25 mouse cellular contexts compared by ENCODE assay signal in genomic region chr3:104389449-104389848, GRCm38 (mm10).
"Had no signal": no experiment of that assay in that cellular context is flagged by ENCODE, and none has a peak within 500 bp of the region (broad histone marks: within the 10 kb centered on the region; RNA-seq: fewer than 3 reads in every experiment).

No protein-coding gene starts in this region.

- H3K4me2 ChIP-seq: heart, embryonic 11.5 days; heart, embryonic 12.5 days; heart, embryonic 13.5 days; heart, embryonic 15.5 days; hindbrain, embryonic 12.5 days; hindbrain, embryonic 13.5 days; hindbrain, embryonic 14.5 days; hindbrain, embryonic 15.5 days; intestine, embryonic 15.5 days; kidney, embryonic 15.5 days had no signal

- H3K27me3 ChIP-seq: heart, embryonic 12.5 days; heart, embryonic 13.5 days; heart, embryonic 15.5 days; hindbrain, embryonic 12.5 days; hindbrain, embryonic 13.5 days; hindbrain, embryonic 15.5 days; intestine, embryonic 15.5 days; kidney, embryonic 15.5 days had no signal

- H3K9ac ChIP-seq: heart, embryonic 12.5 days; heart, embryonic 13.5 days; heart, embryonic 15.5 days; hindbrain, embryonic 12.5 days; hindbrain, embryonic 13.5 days; hindbrain, embryonic 14.5 days; hindbrain, embryonic 15.5 days; intestine, embryonic 15.5 days; kidney, embryonic 15.5 days had no signal

- H3K4me3 ChIP-seq: heart, embryonic 10.5 days; heart, embryonic 12.5 days; heart, embryonic 13.5 days; heart, embryonic 15.5 days; hindbrain, embryonic 10.5 days; hindbrain, embryonic 12.5 days; hindbrain, embryonic 13.5 days; hindbrain, embryonic 15.5 days; intestine, embryonic 15.5 days; kidney, embryonic 15.5 days; layer of hippocampus, adult 2 months had no signal

- DNase-seq: kidney, adult 11 months; kidney, adult 18-20 months; kidney, adult 8-10 months; kidney, adult 9 months; kidney, postnatal 36 days; layer of hippocampus, adult 9-11 months; layer of hippocampus, postnatal 36 days had no signal

- H3K27ac ChIP-seq: heart, embryonic 15.5 days; hindbrain, embryonic 10.5 days; hindbrain, embryonic 12.5 days; hindbrain, embryonic 14.5 days; hindbrain, postnatal 0 days; intestine, embryonic 15.5 days; kidney, embryonic 15.5 days; kidney, postnatal 0 days; layer of hippocampus, adult 2 months had no signal

- H3K36me3 ChIP-seq: heart, embryonic 10.5 days; heart, embryonic 12.5 days; heart, embryonic 13.5 days; heart, embryonic 15.5 days; hindbrain, embryonic 10.5 days; hindbrain, embryonic 12.5 days; hindbrain, embryonic 13.5 days; hindbrain, embryonic 15.5 days; intestine, embryonic 15.5 days; kidney, embryonic 15.5 days had no signal

- H3K9me3 ChIP-seq: heart, embryonic 10.5 days; heart, embryonic 12.5 days; heart, embryonic 13.5 days; heart, embryonic 15.5 days; hindbrain, embryonic 10.5 days; hindbrain, embryonic 12.5 days; hindbrain, embryonic 13.5 days; hindbrain, embryonic 15.5 days; intestine, embryonic 15.5 days; kidney, embryonic 15.5 days had no signal

- ATAC-seq: inflammation-experienced regulatory T-cells, adult 6 months; intestine, embryonic 15.5 days; intestine, embryonic 16.5 days; intestine, postnatal 0 days had no signal
